Mouse (Mus musculus): ENCODE results near the gene Ap1m1. TPM values are rescaled to one million over a fixed set of nuclear protein-coding genes. Genes with fewer than 3 reads are reported as not detected.
A peak's percentile ranks its signal among the peaks of the same experiment; 100 is the strongest.

Ap1m1 gene
- polyA plus RNA-seq, 2 experiments, result 98.8 to 111 TPM

GRCm38 (mm10) chr8:72270606-72271005, 30.8 kb downstream of the Ap1m1 start:
- Histone ChIP-seq H3K9ac (ENCODE audit: low read depth, low read length, severe bottlenecking) (no peak overlapping the region), H3K9me3 (ENCODE audit: control insufficient read depth, low read length) (no peaks in the 10 kb centered on the region), H3K4me3 (replicated peaks; ENCODE audit: low read length) (no peak overlapping the region), H3K4me2 (replicated peaks; ENCODE audit: low read depth, low read length, severe bottlenecking) (no peak overlapping the region), H3K4me1 (ENCODE audit: control insufficient read depth, insufficient read depth, low read length) (no peaks in the 10 kb centered on the region), H3K27me3 (ENCODE audit: control insufficient read depth, insufficient read depth, low read length) (no peaks in the 10 kb centered on the region), H3K36me3 (ENCODE audit: control insufficient read depth, insufficient read depth, low read length) (no peaks in the 10 kb centered on the region), H3K27ac (replicated peaks; ENCODE audit: low read depth, low read length) (no peak overlapping the region)
- no peak for DNase-seq (ENCODE audit: low spot score)
- ATAC-seq (ENCODE audit: low FRiP score, low read depth), result no peak
- WGBS, result 83% methylated on average over 12 of the region's 12 CpGs
- no peak for TF ChIP-seq POLR2A (IDR thresholded peaks at IDR 0.05; ENCODE audit: borderline replicate concordance, extremely low read depth, insufficient read depth, insufficient read length)

- DNase-seq (ENCODE audit: low spot score) (no peak), ATAC-seq (ENCODE audit: low FRiP score, low read depth) (no peak)
- Histone ChIP-seq H3K27ac (replicated peaks; ENCODE audit: low read depth, low read length) (no peak overlapping the region), H3K9me3 (ENCODE audit: control insufficient read depth, low read length) (no peaks in the 10 kb centered on the region), H3K4me3 (replicated peaks; ENCODE audit: low read length) (no peak overlapping the region), H3K4me2 (replicated peaks; ENCODE audit: low read depth, low read length, severe bottlenecking) (no peak overlapping the region), H3K9ac (ENCODE audit: low read depth, low read length, severe bottlenecking) (no peak overlapping the region), H3K4me1 (ENCODE audit: control insufficient read depth, insufficient read depth, low read length) (no peaks in the 10 kb centered on the region), H3K36me3 (ENCODE audit: control insufficient read depth, insufficient read depth, low read length) (no peaks in the 10 kb centered on the region), H3K27me3 (ENCODE audit: control insufficient read depth, insufficient read depth, low read length) (no peaks in the 10 kb centered on the region)
- no peak for TF ChIP-seq POLR2A (IDR thresholded peaks at IDR 0.05; ENCODE audit: borderline replicate concordance, extremely low read depth, insufficient read depth, insufficient read length)
- 74% methylated on average over 11 of the region's 11 CpGs for WGBS
Observed at GRCm38 (mm10) chr8:72271051-72271660, 31.3 kb downstream of the Ap1m1 start.

- Histone ChIP-seq H3K4me1 (ENCODE audit: control insufficient read depth, insufficient read depth, low read length) (no peaks in the 10 kb centered on the region), H3K4me3 (replicated peaks; ENCODE audit: low read length) (no peak overlapping the region), H3K9me3 (ENCODE audit: control insufficient read depth, low read length) (no peaks in the 10 kb centered on the region), H3K27ac (replicated peaks; ENCODE audit: low read depth, low read length) (no peak overlapping the region), H3K9ac (ENCODE audit: low read depth, low read length, severe bottlenecking) (no peak overlapping the region), H3K27me3 (ENCODE audit: control insufficient read depth, insufficient read depth, low read length) (no peaks in the 10 kb centered on the region), H3K36me3 (ENCODE audit: control insufficient read depth, insufficient read depth, low read length) (no peaks in the 10 kb centered on the region), H3K4me2 (replicated peaks; ENCODE audit: low read depth, low read length, severe bottlenecking) (no peak overlapping the region)
- WGBS, result 69% methylated on average over 3 of the region's 3 CpGs
- DNase-seq (ENCODE audit: low spot score) (no peak), ATAC-seq (ENCODE audit: low FRiP score, low read depth) (no peak)
- no peak for TF ChIP-seq POLR2A (IDR thresholded peaks at IDR 0.05; ENCODE audit: borderline replicate concordance, extremely low read depth, insufficient read depth, insufficient read length)
Observed at GRCm38 (mm10) chr8:72271691-72272090, 31.9 kb downstream of the Ap1m1 start.

- H3K4me2 ChIP-seq (replicated peaks; ENCODE audit: low read depth, low read length, severe bottlenecking), result no peak overlapping the region
- no peak overlapping the region for H3K27ac ChIP-seq (replicated peaks; ENCODE audit: low read depth, low read length)
- H3K4me3 ChIP-seq (replicated peaks; ENCODE audit: low read length), result no peak overlapping the region
- no peaks in the 10 kb centered on the region for H3K36me3 ChIP-seq (ENCODE audit: control insufficient read depth, insufficient read depth, low read length)
- H3K9ac ChIP-seq (ENCODE audit: low read depth, low read length, severe bottlenecking), result no peak overlapping the region; the same call in 1 of the 2 replicates
- no peak for TF ChIP-seq POLR2A (IDR thresholded peaks at IDR 0.05; ENCODE audit: borderline replicate concordance, extremely low read depth, insufficient read depth, insufficient read length)
- no peaks in the 10 kb centered on the region for H3K9me3 ChIP-seq (ENCODE audit: control insufficient read depth, low read length)
- DNase-seq (ENCODE audit: low spot score), result peak; percentile 26
- WGBS, result 20% methylated on average over 3 of the region's 3 CpGs
- no peaks in the 10 kb centered on the region for H3K27me3 ChIP-seq (ENCODE audit: control insufficient read depth, insufficient read depth, low read length)
- no peaks in the 10 kb centered on the region for H3K4me1 ChIP-seq (ENCODE audit: control insufficient read depth, insufficient read depth, low read length)
- no peak for ATAC-seq (ENCODE audit: low FRiP score, low read depth)
Observed at GRCm38 (mm10) chr8:72272361-72272760, 32.5 kb downstream of the Ap1m1 start.

GRCm38 (mm10) chr8:72273111-72273770, 33.4 kb downstream of the Ap1m1 start:
- DNase-seq (ENCODE audit: low spot score), result no peak
- Histone ChIP-seq H3K4me3 (replicated peaks; ENCODE audit: low read length) (no peak overlapping the region), H3K27me3 (ENCODE audit: control insufficient read depth, insufficient read depth, low read length) (no peaks in the 10 kb centered on the region), H3K27ac (replicated peaks; ENCODE audit: low read depth, low read length) (no peak overlapping the region), H3K9ac (ENCODE audit: low read depth, low read length, severe bottlenecking) (no peak overlapping the region), H3K4me2 (replicated peaks; ENCODE audit: low read depth, low read length, severe bottlenecking) (no peak overlapping the region), H3K9me3 (ENCODE audit: control insufficient read depth, low read length) (no peaks in the 10 kb centered on the region), H3K36me3 (ENCODE audit: control insufficient read depth, insufficient read depth, low read length) (no peaks in the 10 kb centered on the region), H3K4me1 (ENCODE audit: control insufficient read depth, insufficient read depth, low read length) (no peaks in the 10 kb centered on the region)
- no peak for TF ChIP-seq POLR2A (IDR thresholded peaks at IDR 0.05; ENCODE audit: borderline replicate concordance, extremely low read depth, insufficient read depth, insufficient read length)
- no peak for ATAC-seq (ENCODE audit: low FRiP score, low read depth)
- WGBS, result 92% methylated on average over 1 of the region's 1 CpGs

Data from limb, embryonic 14.5 days (tissue).